Comparison of ENCODE assay signal across 14 mouse cellular contexts in genomic region chr1:132843612-132844011, GRCm38 (mm10). TPM values are rescaled to one million over a fixed set of nuclear protein-coding genes. Genes with fewer than 3 reads are reported as not detected.
DNase-seq lines count a peak whose midpoint lies in the region; ATAC-seq and TF ChIP-seq lines count a peak whose summit lies in the region.
"Had no signal": no experiment of that assay in that cellular context is flagged by ENCODE, and none has a peak within 500 bp of the region (broad histone marks: within the 10 kb centered on the region; RNA-seq: fewer than 3 reads in every experiment).

No protein-coding gene starts in this region.

- no peak for ATAC-seq in megakaryocyte progenitor cell, adult 5-6 weeks (replicated peaks; ENCODE audit: poor library complexity)

- no peak overlapping the region for H3K4me3 ChIP-seq in gastrocnemius, adult 2 months
- no peak overlapping the region for H3K4me3 ChIP-seq in left cerebral cortex, adult 2 months
- no peak overlapping the region for H3K4me3 ChIP-seq in ES-E14 (ENCODE audit: insufficient read depth in 1 of 2, low read depth in 1 of 2, low read length in 2 of 2, poor library complexity in 1 of 2, severe bottlenecking in 1 of 2)
- H3K4me3 ChIP-seq: erythroblast, embryonic 14.5 days; limb, embryonic 10.5 days; myocyte had no signal

- H3K9me3 ChIP-seq in ES-E14 (ENCODE audit: control insufficient read depth, insufficient read depth, low read depth, low read length): no peaks in the 10 kb centered on the region
- H3K9me3 ChIP-seq: limb, embryonic 10.5 days had no signal

- H3K9ac ChIP-seq in ES-E14 (ENCODE audit: insufficient read depth, low read depth, low read length, poor library complexity, severe bottlenecking): no peak overlapping the region

- TF ChIP-seq CTCF in gastrocnemius, adult 2 months (IDR thresholded peaks at IDR 0.05): peak; percentile 24; the same call in 1 of the 2 replicates
- TF ChIP-seq CTCF in left cerebral cortex, adult 2 months (IDR thresholded peaks at IDR 0.05): peak; percentile 18; the same call in 1 of the 2 replicates

- DNase-seq in gastrocnemius, adult 2 months: no peak
- no peak for DNase-seq in gastrocnemius, postnatal 36 days
- no peak for DNase-seq in left cerebral cortex, adult 2 months (ENCODE audit: extremely low spot score in 1 of 2, low spot score in 2 of 2)
- no peak for DNase-seq in left cerebral cortex, postnatal 25 days (ENCODE audit: low spot score in 2 of 2)
- peak; percentile 43 for DNase-seq in A20 (ENCODE audit: low read depth, low spot score)
- DNase-seq in ES-E14 (ENCODE audit: low read depth, low spot score): peak; percentile 60
- DNase-seq in right cerebral cortex, postnatal 36 days (ENCODE audit: low spot score in 2 of 2): no peak
- DNase-seq: lung, adult 2 months; thymus, postnatal 25 days had no signal

- in situ Hi-C loops in ES-E14 (cut with MboI; ENCODE audit: low sequenced_read_pairs in 2 of 2, unreplicated experiment in 2 of 2): no loop called here

- H3K27ac ChIP-seq in gastrocnemius, adult 2 months: no peak overlapping the region
- no peak overlapping the region for H3K27ac ChIP-seq in left cerebral cortex, adult 2 months
- no peak overlapping the region for H3K27ac ChIP-seq in ES-E14 (ENCODE audit: insufficient read depth, low read depth, low read length, poor library complexity, severe bottlenecking)
- H3K27ac ChIP-seq: limb, embryonic 10.5 days had no signal

- intact Hi-C loops in gastrocnemius, adult 2 months (cut with DNase I): no loop called here
- intact Hi-C loops in gastrocnemius, postnatal 36 days (cut with DNase I): no loop called here
- intact Hi-C loops in left cerebral cortex, adult 2 months (cut with DNase I): no loop called here
- intact Hi-C loops in left cerebral cortex, postnatal 25 days (cut with DNase I): no loop called here

- no peaks in the 10 kb centered on the region for H3K4me1 ChIP-seq in ES-E14 (ENCODE audit: control insufficient read depth in 2 of 2, insufficient read depth in 2 of 2, low read length in 2 of 2, poor library complexity in 1 of 2)
- H3K4me1 ChIP-seq: limb, embryonic 10.5 days had no signal

- no peaks in the 10 kb centered on the region; the same call in 1 of the 2 replicates for H3K36me3 ChIP-seq in ES-E14 (ENCODE audit: control insufficient read depth, insufficient read depth, low read length, poor library complexity, severe bottlenecking)
- H3K36me3 ChIP-seq: limb, embryonic 10.5 days had no signal

TF ChIP-seq in ES-E14, 5 proteins besides CTCF, POLR2A, EP300 and RAD21:
- TF ChIP-seq CHD2 (IDR thresholded peaks at IDR 0.05; ENCODE audit: low read depth, low read length) (no peak), MAFK (IDR thresholded peaks at IDR 0.05; ENCODE audit: insufficient read depth, low read depth, low read length) (no peak), ZNF384 (IDR thresholded peaks at IDR 0.05; ENCODE audit: low read depth, low read length) (no peak), ZC3H11A (IDR thresholded peaks at IDR 0.05; ENCODE audit: borderline replicate concordance, low read depth, low read length) (no peak), HCFC1 (IDR thresholded peaks at IDR 0.05; ENCODE audit: borderline replicate concordance, insufficient read depth, low read length) (no peak)
TF ChIP-seq in ES-E14: peak in this region for 0.

RNA-seq across cellular contexts. Expression of gene Lrrn2, which starts 36.5 kb away (rescaled TPM):
- under 1 TPM; 0.33 to 0.73 TPM for total RNA-seq in gastrocnemius, adult 2 months (2021)
- under 1 TPM; 0.43 to 0.62 TPM for total RNA-seq in gastrocnemius, postnatal 36 days (2021)
- 10 to 100 TPM; 91.8 to 99.9 TPM for total RNA-seq in left cerebral cortex, adult 2 months (2021)
- total RNA-seq in left cerebral cortex, postnatal 25 days (2021): 100 to 1,000 TPM in 1 of 2 experiments, 10 to 100 TPM in 1; 90.8 to 106 TPM
- total RNA-seq in ES-E14 (2012; rRNA removed): 3.0 and 3.4 TPM in 2 replicates
- total RNA-seq in megakaryocyte progenitor cell, adult 5-6 weeks (2015): not detected in 2 replicates
- not detected in 2 replicates for total RNA-seq in megakaryocyte progenitor cell, adult 5-6 weeks (2017)
- total RNA-seq: megakaryocyte-erythroid progenitor cell, adult 5-6 weeks had no signal

Comparison
In these comparisons a context has a peak if more than half of its experiments do, and no peak if none do; other contexts are left out.
1. DNase-seq: peak in A20 (single experiment) and ES-E14 (single experiment); none in gastrocnemius, adult 2 months (single experiment), gastrocnemius, postnatal 36 days (0 of 2), left cerebral cortex, adult 2 months (0 of 2), left cerebral cortex, postnatal 25 days (0 of 2) and right cerebral cortex, postnatal 36 days (0 of 2).
2. RNA of gene Lrrn2, which starts 36.5 kb away (total RNA-seq): 90.8 to 106 TPM in left cerebral cortex, postnatal 25 days and 91.8 to 99.9 TPM in left cerebral cortex, adult 2 months; 3.0 to 3.4 TPM in ES-E14, 0.33 to 0.73 TPM in gastrocnemius, adult 2 months, 0.43 to 0.62 TPM in gastrocnemius, postnatal 36 days and not detected in megakaryocyte progenitor cell, adult 5-6 weeks; every median in the first group is over 10 times any median in the second.